Mouse (Mus musculus): Measurements from ENCODE around the gene Ptch1.

The Ptch1 gene

DNA sequence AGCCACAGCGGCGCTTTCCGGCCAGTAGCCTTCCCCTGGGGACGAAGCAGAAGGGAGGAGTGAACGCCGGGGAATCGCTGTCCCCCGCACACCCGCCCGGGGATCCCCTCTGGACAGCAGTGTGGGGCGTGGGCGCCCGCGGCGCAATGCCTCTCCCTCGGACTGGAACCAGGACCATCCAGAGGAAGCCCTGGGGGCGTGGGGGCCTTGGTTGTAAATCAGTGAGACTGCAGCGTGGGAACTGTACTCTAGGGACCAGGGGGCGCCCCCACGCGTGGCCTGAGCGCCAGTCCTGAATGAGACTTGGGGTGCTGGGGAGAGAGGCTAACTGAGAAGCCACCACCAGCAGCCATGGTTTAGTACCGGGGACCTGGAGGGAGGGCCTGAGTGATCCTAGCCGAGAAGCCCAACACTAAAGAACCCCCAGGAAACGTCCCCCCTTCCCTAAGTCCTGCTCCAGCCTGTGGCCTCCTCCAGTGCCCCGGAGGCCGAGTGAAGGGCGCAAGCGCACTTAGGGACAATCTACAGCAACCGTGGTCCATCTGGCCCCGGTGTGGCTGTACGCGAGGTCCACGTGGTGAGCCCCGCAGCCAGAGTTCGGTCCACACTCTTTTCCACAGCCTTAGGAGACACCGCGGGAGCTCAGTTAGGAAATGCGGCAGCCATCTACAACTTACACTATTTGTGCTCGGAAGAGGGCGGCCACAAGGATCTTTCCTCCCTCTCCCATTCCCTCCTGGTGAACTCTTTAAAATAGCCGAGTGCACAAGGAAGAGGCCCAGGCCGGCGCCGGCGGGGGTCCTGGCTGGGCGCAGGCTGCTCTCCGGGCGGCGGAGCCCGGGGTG, 9.4 kb downstream of the Ptch1 start:
- peak; percentile 67 for DNase-seq (ENCODE audit: low spot score)

DNA sequence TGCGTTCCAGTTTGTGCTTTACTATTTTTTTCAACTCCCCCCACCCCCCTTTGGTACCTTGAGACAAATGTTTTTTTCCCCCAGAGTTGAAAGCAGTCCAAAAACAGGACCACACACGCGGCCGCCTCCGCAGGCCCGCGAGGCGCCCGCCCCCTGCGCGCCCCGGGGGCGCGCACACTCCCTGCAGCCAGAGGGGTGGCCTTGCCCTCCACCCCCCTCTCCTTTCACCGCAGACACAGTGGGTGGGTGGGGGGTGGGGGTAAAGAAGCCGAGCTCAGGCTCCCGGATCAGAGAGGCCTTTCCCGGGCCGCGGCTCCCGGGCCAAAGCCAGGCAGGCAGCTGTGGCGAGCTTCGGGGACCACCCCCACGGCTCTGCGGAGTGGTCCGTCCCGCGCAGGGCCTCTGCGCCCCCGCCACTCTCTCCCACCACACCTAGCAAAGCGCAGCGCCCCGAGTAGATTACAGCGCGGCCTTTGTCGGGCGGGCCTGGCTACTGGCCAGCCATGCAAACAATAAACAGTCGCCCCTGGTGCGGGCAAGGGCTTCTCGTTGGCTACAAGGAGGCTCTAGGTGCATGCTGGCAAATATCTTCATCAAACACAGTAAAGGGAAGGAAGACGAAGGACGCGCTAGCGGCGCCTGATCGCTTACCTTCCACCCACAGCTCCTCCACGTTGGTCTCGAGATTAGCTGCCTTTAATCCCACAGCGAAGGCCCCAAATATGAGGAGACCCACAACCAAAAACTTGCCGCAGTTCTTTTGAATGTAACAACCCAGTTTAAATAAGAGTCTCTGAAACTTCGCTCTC, 10.2 kb downstream of the Ptch1 start:
- peak; percentile 86 for DNase-seq (ENCODE audit: low spot score)

GRCm38 (mm10) chr13:63562141-63562971, 11.0 kb downstream of the Ptch1 start:
- DNase-seq (ENCODE audit: low spot score), result no peak

DNA sequence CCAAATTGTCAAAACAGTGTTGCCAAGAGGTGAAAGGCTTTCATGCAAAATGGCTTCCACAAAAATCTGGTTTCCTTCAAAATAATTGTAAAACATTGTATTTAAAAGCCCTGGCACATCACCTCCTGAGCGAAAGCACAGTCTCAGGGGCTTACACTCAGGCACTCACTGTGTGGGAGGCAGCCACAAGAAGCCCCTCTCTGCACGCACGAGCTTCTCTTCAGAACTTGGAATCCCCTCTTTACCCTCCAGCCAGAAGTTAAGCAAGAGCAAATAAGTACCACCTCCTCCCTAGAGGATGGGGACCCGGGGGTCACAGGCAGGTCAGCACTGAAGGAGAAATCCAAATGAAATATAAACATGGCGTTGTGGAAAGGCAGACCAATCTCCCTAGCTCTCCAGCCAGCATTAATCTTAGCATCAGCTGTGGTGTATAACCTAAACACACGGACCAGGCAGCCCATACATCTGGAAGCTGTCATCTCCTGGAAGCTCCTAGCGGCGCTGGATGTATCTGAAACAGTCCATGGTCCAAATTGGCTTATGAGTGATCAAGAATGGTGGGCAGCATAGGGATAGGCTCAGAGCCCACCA, 15.0 kb downstream of the Ptch1 start:
- peak; percentile 66 for DNase-seq (ENCODE audit: low spot score)

DNA sequence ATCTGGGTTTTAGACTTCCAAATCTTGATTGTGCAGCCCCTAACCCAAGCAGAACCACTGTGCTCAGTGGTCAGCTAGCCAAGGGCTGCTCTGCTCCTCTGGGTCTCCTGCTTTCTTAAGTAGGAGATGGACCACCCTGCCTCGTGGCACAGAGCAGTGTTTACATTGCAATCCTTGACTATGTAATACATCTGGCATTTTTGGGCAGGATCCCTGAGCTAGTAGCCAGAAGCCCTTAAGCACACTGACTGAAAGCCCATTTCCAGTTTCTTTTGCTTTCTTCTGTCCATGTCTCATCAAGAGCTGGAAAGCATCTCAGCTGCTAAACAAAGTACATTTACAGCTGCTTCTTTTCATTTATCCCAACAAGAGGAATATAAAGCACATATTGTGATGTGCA, 17.0 kb downstream of the Ptch1 start:
- DNase-seq (ENCODE audit: low spot score), result no peak

GRCm38 (mm10) chr13:63555885-63556284, 17.5 kb downstream of the Ptch1 start:
- no peak for DNase-seq (ENCODE audit: low spot score)

DNA sequence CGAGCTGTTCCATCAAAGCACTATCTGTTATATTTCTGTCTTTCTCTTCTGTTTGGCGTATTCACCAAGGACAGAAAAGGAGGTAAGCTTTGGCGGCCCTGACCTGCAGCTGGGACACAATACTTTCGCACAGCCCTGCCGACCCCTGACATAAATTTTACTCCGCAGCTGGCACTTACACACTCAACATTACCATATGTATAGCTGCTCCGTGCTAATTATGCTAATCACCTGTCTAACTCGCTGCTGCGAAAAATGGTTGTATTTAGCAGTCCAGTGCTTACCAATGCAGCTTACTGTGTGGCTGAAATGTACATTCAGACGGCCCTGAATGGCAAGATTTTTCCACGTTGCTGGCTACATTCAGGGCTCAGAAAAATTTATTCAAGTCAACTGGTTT, 18.8 kb downstream of the Ptch1 start:
- peak; percentile 82 for DNase-seq (ENCODE audit: low spot score)

DNA sequence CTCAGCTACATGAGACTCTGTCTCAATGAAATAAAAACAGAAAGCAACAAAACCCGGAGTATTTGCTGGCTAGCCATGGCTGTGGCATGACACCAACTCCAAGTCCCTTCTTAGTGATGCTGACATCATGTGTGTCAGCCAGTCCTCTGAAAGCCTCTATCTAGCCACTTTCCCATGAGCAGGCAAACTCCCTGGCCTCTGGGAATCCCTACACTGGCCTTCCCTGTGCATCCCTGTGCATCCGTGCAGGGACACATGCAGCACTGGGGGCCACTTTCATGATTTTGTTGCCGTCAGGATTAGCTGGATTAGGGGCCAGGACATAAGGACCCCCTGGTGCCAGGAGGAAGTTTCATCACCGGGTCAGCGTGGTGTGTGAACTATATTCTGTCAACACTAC, 20.0 kb downstream of the Ptch1 start:
- DNase-seq (ENCODE audit: low spot score), result no peak

GRCm38 (mm10) chr13:63552291-63552932, 21.0 kb downstream of the Ptch1 start:
- no peak for DNase-seq (ENCODE audit: low spot score)

DNA sequence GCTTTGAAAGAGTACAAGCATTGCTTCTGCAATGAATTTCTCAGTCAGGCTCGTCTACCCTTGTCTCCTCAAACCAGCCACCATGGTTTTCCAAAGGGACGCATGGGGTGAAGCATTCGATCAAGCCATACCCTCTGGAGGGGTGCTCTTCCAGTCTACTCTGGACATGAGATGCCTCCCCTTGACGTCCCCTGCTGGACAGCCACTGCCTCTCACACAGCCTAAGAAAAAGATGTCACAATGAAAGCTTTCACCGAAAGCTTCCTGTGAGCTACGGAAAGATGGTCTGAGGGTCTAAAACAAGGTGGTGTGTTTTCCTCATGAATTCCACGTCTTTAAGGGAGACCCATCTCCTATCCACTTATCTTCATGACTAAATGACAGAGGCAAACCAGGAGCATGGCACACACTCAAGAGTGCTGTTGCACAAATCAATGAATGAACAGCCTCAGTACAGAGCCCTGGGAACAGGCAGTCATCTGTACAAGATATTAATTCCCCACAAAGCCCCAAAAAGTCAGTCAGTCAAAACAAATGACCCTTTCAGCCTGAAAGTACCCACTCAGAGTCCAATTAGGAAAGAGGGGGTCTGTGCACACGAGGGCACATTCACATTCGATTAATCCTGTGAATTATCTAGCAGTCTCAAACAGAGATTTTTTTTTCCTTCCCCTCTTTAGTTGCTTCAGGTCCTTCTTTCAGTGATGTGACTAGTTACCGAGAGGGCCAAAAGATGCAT, 21.7 kb downstream of the Ptch1 start:
- DNase-seq (ENCODE audit: low spot score), result no peak

- DNase-seq (ENCODE audit: low spot score), result no peak
These were observed 23.0 kb downstream of the Ptch1 start for GRCm38 (mm10) chr13:63550367-63550766.

DNA sequence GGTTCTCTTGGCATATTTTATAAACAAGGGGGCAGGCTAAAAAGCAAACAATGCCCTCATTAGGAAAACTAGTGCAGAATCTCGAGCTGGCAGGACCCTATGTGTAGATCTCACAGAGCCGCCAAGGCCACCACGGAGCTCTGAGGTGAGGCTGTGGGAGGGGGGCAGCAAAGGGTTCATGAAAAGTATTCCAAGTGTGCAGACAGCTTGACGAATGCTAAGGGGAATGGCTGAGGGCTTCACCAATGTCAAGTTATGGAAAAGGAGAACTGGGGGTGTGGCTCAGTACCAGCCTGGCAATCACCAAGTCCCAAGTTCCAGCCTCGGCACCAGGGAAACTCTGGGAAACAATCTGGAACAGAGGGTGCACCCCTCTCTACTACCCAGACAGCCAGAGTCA, 24.2 kb downstream of the Ptch1 start:
- DNase-seq (ENCODE audit: low spot score), result no peak

- no peak for DNase-seq (ENCODE audit: low spot score)
These were observed 24.8 kb downstream of the Ptch1 start for GRCm38 (mm10) chr13:63548571-63548970.

GRCm38 (mm10) chr13:63545291-63545690, 28.1 kb downstream of the Ptch1 start:
- DNase-seq (ENCODE audit: low spot score), result no peak

- DNase-seq (ENCODE audit: low spot score), result no peak
These were observed 28.5 kb downstream of the Ptch1 start for GRCm38 (mm10) chr13:63544967-63545253.

GRCm38 (mm10) chr13:63544119-63544966, 29.1 kb downstream of the Ptch1 start:
- no peak for DNase-seq (ENCODE audit: low spot score)

DNA sequence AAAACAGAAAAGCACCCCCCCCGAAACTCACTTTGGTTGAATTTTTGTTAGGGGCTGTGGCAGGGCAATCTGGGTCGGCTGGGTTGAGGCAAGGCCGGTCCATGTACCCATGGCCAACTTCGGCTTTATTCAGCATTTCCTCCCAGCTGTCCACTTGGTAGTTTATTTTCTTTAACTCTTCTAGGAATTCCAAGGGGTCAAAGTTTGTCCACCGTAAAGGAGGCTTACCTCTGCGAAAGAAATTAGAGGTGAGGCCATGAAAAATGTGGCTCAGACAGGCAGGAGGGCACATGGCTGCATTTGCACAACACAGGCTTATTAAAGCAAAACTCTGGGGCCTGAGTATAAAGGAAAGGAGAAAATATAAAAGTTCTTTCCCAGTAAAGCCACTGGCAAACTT, 29.9 kb downstream of the Ptch1 start:
- no peak for DNase-seq (ENCODE audit: low spot score)

- DNase-seq (ENCODE audit: low spot score), result no peak
These were observed 30.5 kb downstream of the Ptch1 start for GRCm38 (mm10) chr13:63542796-63543384.

GRCm38 (mm10) chr13:63541510-63541909, 31.9 kb downstream of the Ptch1 start:
- DNase-seq (ENCODE audit: low spot score), result peak; percentile 59

DNA sequence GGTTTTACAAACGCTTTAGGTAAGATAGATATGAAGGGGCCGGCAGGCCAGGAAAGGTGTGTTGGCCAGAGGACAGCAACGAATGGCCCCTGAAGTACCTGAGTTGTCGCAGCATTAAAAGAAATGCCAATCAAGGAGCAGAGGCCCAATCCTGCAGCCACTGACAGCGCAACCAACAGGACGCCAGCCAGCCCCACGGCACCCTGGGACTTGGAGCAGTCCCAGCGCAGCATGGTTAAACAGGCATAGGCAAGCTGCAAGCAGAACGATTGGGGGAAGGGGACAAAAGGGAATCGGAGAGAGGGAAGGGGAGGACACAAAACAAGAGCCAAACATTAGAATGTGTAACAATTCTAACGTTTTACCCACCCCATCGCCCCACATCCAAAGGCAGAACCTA, 32.8 kb downstream of the Ptch1 start:
- no peak for DNase-seq (ENCODE audit: low spot score)

All from embryo, embryonic 10.5 days (tissue).